Mouse (Mus musculus) kidney, adult 10 weeks (tissue): ENCODE results near the gene Slc9a2. TPM values are rescaled to one million over a fixed set of nuclear protein-coding genes. Genes with fewer than 3 reads are reported as not detected.

Source experiments
- polyA plus RNA-seq: library from polyadenylated mRNA; stranded (reverse); fragments of 350-450 nt; fragmentation: Illumina TruSeq; extraction: RNeasy Lipid Tissue Mini Kit (QIAGEN cat#74804); gene quantifications from one replicate; pipeline ENCODE4 v1.2.3, GENCODE M21; 2014; ENCODE audit warnings: low read depth, low replicate concordance

The Slc9a2 gene
- 26.5 TPM for polyA plus RNA-seq

DNA sequence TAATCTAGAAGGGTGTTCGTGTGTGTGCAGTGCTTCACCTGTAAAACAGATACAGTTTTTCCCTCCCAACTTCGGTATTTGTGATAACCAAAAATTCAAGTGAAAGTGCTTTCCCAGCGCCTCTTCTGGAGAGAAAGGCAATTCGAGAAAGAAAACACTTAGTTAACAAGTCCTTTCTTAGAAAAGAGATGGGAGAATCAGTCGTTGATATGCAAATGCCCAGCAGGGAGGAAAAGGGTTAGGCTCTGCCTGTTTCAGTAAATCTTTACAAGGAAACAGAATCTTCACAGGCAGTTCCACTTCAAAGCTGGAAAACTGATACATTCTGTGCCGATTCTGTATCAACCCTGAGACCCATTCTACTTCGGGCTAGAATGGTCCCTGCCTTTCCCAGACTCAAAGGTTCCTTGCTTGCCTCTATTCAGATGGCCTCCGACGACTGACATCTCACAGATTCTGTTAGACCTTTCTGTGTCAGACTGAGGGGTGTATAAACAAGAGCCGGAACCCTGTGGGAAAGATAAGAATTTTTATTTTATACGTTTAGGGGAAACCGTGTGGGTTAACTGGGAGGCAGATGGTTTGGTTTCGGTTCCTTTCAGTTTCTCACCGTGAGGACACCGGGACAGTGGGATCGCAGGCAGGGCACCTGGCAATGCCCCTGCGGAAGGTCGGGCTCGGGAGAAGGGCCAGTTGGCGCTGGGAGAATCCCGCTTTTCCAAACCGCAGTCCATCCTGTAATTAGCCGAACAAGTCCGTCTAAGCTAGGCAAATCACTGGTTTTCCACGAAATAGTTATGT lies at the start of gene Slc9a2:
TSS of gene Slc9a2 (plus strand) at position 508 of the 801 bp plus-strand sequence.

DNA sequence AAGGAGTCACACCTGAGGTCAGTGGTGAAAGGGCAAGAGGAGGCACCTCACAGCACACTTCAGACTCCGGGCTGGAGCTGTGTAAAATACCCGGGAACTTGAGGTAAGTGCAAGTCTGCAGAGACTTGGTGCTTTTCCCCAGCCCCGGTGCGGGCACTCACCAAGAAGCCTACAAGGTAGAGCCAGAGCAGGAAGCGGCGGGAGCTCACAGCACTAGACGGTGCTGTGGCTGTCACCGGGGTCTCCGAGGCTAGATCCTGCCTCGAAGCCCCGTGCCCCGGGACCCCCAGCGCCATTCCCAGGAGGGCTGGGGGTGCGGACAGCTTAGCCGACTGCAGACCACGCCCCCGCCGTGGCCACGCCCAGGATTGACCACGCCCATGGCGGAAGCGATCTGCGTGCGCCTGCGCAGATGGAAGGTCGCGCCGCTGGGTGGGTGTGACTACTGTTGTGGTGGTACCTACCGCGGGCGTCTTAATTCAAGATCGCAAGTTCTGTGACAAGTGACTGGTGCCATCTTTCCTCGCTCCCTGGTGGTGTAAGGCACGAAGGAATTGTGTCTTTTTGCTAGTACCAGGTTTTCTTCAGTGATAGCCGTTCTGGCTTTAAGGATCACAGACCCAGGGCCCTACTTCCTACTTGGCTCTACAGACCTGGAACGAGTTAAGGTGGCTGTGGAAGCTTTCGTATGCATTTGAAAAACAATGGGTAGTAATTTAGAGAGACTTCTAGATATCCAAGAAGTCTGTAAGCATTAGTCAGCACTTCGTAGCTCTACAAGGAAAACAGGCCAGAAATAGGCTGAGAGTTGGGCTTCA lies 110.2 kb downstream of the Slc9a2 start, which contains the start of gene Mfsd9:
TSS of gene Mfsd9 (minus strand) at position 364 of the 818 bp plus-strand sequence.

DNA sequence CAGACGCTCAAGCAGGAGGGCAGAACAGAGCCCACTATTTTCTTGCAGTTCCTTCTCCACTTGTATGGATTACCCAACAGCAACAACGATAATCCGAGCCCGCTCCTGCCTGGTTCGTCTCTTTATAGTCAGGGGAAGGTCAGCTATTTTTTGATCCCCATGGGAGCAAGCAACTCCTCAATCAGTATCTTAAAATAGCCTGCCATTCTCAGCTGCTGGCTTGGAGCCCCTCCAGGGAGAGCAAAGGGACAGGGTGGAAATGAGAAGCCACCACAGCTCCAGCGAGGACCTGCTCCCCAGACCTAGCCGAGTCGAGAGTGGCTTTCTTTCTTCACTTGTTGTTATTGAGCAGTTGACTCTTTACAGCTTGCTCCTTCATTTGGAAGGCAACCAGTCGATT lies 125.0 kb downstream of the Slc9a2 start, which contains the start of gene Tmem182:
TSS of gene Tmem182 (plus strand) at position 251 of the 400 bp plus-strand sequence.

Other genes starting within 250 kb of the Slc9a2 start
- gene Il18r1, start 215.0 kb upstream of the Slc9a2 start, polyA plus RNA-seq, result 1.7 TPM
- gene Il18rap, start 165.2 kb upstream of the Slc9a2 start, polyA plus RNA-seq, result 0.44 TPM
- gene Slc9a4, start 100.5 kb upstream of the Slc9a2 start, polyA plus RNA-seq, result 3.7 TPM
- 31.5 TPM for gene Mfsd9, start 110.1 kb downstream of the Slc9a2 start, polyA plus RNA-seq
- gene Tmem182, start 125.0 kb downstream of the Slc9a2 start, polyA plus RNA-seq, result 4.1 TPM